Mouse (Mus musculus) cerebellum, adult 2 months (tissue): ENCODE data around the gene Gm28374. TPM values are rescaled to one million over a fixed set of nuclear protein-coding genes. Genes with fewer than 3 reads are reported as not detected.

Source experiments
- DNase-seq, 2 experiments: peaks; one replicate each; pipeline ENCODE4 v3.0.0; 2021
- H3K27ac ChIP-seq: fragments of 200-500 bp; 2 replicates; pipeline ENCODE4 v1.5.1; 2012; ENCODE audit warnings: low read length, control low read depth, inconsistent platforms; ENCODE audit not compliant: insufficient read depth
- H3K27me3 ChIP-seq: fragments of 200-500 bp; 2 replicates; pipeline ENCODE4 v1.6.1; 2012; ENCODE audit warnings: inconsistent platforms, mild to moderate bottlenecking, low read length, moderate library complexity; ENCODE audit not compliant: control insufficient read depth, insufficient read depth
- H3K4me1 ChIP-seq: fragments of 200-500 bp; 2 replicates; pipeline ENCODE4 v1.6.1; 2011; ENCODE audit warnings: low read length; ENCODE audit not compliant: control insufficient read depth, insufficient read depth
- H3K4me3 ChIP-seq: fragments of 200-500 bp; replicated peaks from 2 replicates; pipeline ENCODE3; 2011; ENCODE audit warnings: mild to moderate bottlenecking, low read depth, low read length, control low read depth; ENCODE audit not compliant: insufficient read depth
- CTCF ChIP-seq: fragments of 200-500 bp; IDR thresholded peaks from 2 replicates; pipeline ENCODE4 v1.5.1; 2011; ENCODE audit warnings: low read depth, mild to moderate bottlenecking, control low read depth, low read length, moderate library complexity, borderline replicate concordance; ENCODE audit not compliant: insufficient read depth
- POLR2A ChIP-seq: fragments of 200-500 bp; IDR thresholded peaks from 2 replicates; pipeline ENCODE4 v1.6.1; 2011; ENCODE audit warnings: low read length, control low read depth, borderline replicate concordance; ENCODE audit not compliant: insufficient read depth
- WGBS: fragments of 180-500 bp; shearing (Covaris S2); methylation state at CpG from one replicate; pipeline ENCODE4 v1.1.7; 2018; 5-methylcytosine and 5-hydroxymethylcytosine counted together
- polyA plus RNA-seq: library from polyadenylated mRNA; depleted of rRNA; stranded (reverse); fragments of >200 nt; gene quantifications from 2 replicates; pipeline ENCODE4 v1.2.3, GENCODE M21; 2012

The Gm28374 gene
- polyA plus RNA-seq, 1 experiment, result 1.3 TPM

GRCm38 (mm10) chr19:6076564-6077393, 5.3 kb downstream of the Gm28374 start, which contains the start of gene Vps51:
Gene Vps51, minus strand, starts transcription at chr19:6077231.
- DNase-seq, result peak; percentile 89 to 90
- H3K27me3 ChIP-seq, result no peaks in the 10 kb centered on the region
- peak; percentile 33; the same call in 1 of the 2 replicates for TF ChIP-seq POLR2A
- TF ChIP-seq CTCF, result no peak
- peak within 1 kb of the TSS; percentile 81 for H3K27ac ChIP-seq
- H3K4me1 ChIP-seq, result peaks cover 5% of the 10 kb centered on the region
- WGBS, result under 1% methylated on average over 33 of the region's 33 CpGs
- H3K4me3 ChIP-seq, result peak within 1 kb of the TSS; percentile 81

DNA sequence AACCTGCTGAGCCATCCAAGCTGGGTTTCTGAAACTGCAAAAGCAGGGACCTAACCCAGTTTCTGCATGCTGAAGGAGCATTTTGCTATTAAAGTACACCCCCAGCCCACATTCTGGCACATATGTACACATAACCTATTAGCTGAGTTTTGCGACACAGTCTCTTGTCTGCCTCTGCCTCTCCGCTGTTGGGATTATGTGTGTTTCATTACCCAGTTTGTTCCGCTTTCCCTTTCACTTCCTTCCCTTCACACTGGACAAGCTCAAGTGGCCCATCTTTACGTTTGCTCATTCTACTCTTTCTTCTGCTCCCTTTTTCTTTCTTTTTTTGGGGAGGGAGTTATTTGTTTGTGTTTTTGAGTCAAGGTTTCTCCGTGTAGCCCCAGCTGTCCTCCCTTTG, 8.2 kb downstream of the Gm28374 start:
- Histone ChIP-seq H3K4me3 (no peak overlapping the region), H3K4me1 (peaks cover 5% of the 10 kb centered on the region), H3K27me3 (no peaks in the 10 kb centered on the region), H3K27ac (no peak overlapping the region)
- TF ChIP-seq CTCF (no peak), POLR2A (no peak)
- 92% methylated on average over 5 of the region's 5 CpGs for WGBS
- no peak for DNase-seq

GRCm38 (mm10) chr19:6071261-6071660, 10.8 kb downstream of the Gm28374 start:
- Histone ChIP-seq H3K27ac (no peak overlapping the region), H3K4me3 (no peak overlapping the region), H3K27me3 (no peaks in the 10 kb centered on the region), H3K4me1 (peaks cover 12% of the 10 kb centered on the region)
- no peak for DNase-seq
- TF ChIP-seq CTCF, result no peak
- WGBS, result 80% methylated on average over 19 of the region's 19 CpGs

DNA sequence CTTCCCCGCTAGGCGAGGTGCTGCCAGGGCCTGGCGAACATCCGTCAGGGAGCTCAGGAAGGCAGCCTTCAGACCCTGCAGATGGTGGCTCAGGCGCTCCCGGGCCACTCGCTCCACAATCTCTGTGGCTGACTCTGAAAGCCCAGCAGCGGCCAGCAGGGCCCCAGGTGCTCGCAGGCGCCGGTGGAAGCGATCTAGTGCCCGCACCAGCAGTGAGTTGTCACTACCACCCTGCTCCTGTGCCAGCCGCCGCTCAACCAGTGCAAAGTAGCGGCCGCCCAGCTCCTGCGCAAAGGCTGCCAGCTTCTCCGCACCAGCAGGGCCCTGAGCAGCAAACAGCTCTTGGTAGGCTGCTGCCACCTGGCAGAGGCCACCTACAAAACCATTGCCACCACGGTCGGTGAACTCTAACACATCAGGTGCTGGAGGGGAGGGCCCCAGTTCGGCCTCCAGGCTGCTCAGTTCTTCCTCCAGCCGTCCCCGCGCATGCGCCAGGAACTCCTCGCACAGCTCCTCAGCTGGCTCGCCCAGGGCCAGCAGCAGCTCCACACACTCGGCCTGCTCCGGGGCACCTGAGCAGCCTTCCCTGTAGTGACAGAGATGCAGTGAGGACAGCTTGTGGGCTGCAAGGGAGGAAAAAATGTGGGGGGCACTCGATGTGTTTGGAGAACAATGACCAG, 11.3 kb downstream of the Gm28374 start:
- Histone ChIP-seq H3K4me3 (no peak overlapping the region), H3K27ac (no peak overlapping the region), H3K4me1 (peaks cover 9% of the 10 kb centered on the region), H3K27me3 (no peaks in the 10 kb centered on the region)
- TF ChIP-seq CTCF (no peak), POLR2A (no peak)
- no peak for DNase-seq
- WGBS, result 55% methylated on average over 31 of the region's 31 CpGs

GRCm38 (mm10) chr19:6069851-6070250, 12.2 kb downstream of the Gm28374 start:
- Histone ChIP-seq H3K27me3 (no peaks in the 10 kb centered on the region), H3K27ac (no peak overlapping the region), H3K4me1 (peaks cover 9% of the 10 kb centered on the region), H3K4me3 (no peak overlapping the region)
- WGBS, result 70% methylated on average over 10 of the region's 10 CpGs
- no peak for DNase-seq
- TF ChIP-seq POLR2A (no peak), CTCF (no peak)

GRCm38 (mm10) chr19:6068951-6069350, 13.1 kb downstream of the Gm28374 start:
- Histone ChIP-seq H3K4me1 (peaks cover 9% of the 10 kb centered on the region), H3K4me3 (no peak overlapping the region), H3K27me3 (no peaks in the 10 kb centered on the region), H3K27ac (no peak overlapping the region)
- no peak for DNase-seq
- no peak for TF ChIP-seq POLR2A
- TF ChIP-seq CTCF, result no peak
- WGBS, result 80% methylated on average over 4 of the region's 4 CpGs

- H3K4me3 ChIP-seq, result peak within 1 kb of the TSS; percentile 54
- TF ChIP-seq CTCF (0 out of 2 replicates have a peak, but pooled peaks have one; percentile 1), POLR2A (0 out of 2 replicates have a peak, but pooled peaks have one; percentile 17)
- 11% methylated on average over 33 of the region's 33 CpGs for WGBS
- DNase-seq, result peak; percentile 85 to 87
- peaks cover 13% of the 10 kb centered on the region for H3K4me1 ChIP-seq
- no peaks in the 10 kb centered on the region for H3K27me3 ChIP-seq
- peak within 1 kb of the TSS; percentile 30; the same call in 1 of the 2 replicates for H3K27ac ChIP-seq
Observed at GRCm38 (mm10) chr19:6067724-6068415, 14.2 kb downstream of the Gm28374 start, which contains the start of gene Tm7sf2. Gene Tm7sf2, minus strand, starts transcription at chr19:6068373.
